Mouse (Mus musculus) intestine, postnatal 0 days (tissue): ENCODE data around the gene Dlg2. TPM values are rescaled to one million over a fixed set of nuclear protein-coding genes. Genes with fewer than 3 reads are reported as not detected.

Source experiments
- ATAC-seq: fragments of 200-750 bp; cut with Nextera tagmentation; 2 replicates; pipeline ENCODE4 v1.8.0; 2017; ENCODE audit warnings: mild to moderate bottlenecking, moderate TSS enrichment, moderate library complexity
- H3K27ac ChIP-seq: fragments of 300-500 bp; sonication (generic); 2 replicates; pipeline ENCODE4 v1.5.1; 2014; ENCODE audit warnings: mild to moderate bottlenecking, low read depth, low read length, moderate library complexity
- H3K27me3 ChIP-seq: fragments of 300-500 bp; sonication (generic); replicated peaks from 2 replicates; pipeline ENCODE4 v1.6.1; 2014; ENCODE audit warnings: low read length, mixed read lengths; ENCODE audit not compliant: control insufficient read depth, insufficient read depth
- H3K36me3 ChIP-seq: fragments of 300-500 bp; sonication (generic); 2 replicates; pipeline ENCODE4 v1.6.1; 2014; ENCODE audit warnings: mild to moderate bottlenecking, moderate library complexity; ENCODE audit not compliant: control insufficient read depth, insufficient read depth
- H3K4me1 ChIP-seq: fragments of 300-500 bp; sonication (generic); replicated peaks from 2 replicates; pipeline ENCODE4 v1.6.1; 2014; ENCODE audit warnings: antibody characterized with exemption, low read length, mixed read lengths; ENCODE audit not compliant: control insufficient read depth, insufficient read depth
- H3K4me2 ChIP-seq: fragments of 300-500 bp; sonication (generic); replicated peaks from 2 replicates; pipeline ENCODE4 v1.6.1; 2014; ENCODE audit warnings: low read depth, mild to moderate bottlenecking, moderate library complexity
- H3K4me3 ChIP-seq: fragments of 300-500 bp; sonication (generic); 2 replicates; pipeline ENCODE4 v1.5.1; 2014; ENCODE audit warnings: low read depth, low read length
- H3K9ac ChIP-seq: fragments of 300-500 bp; sonication (generic); 2 replicates; pipeline ENCODE4 v1.6.1; 2014; ENCODE audit warnings: mild to moderate bottlenecking, low read depth, low read length
- H3K9me3 ChIP-seq: fragments of 300-500 bp; sonication (generic); 2 replicates; pipeline ENCODE4 v1.6.1; 2016; ENCODE audit warnings: mixed run types; ENCODE audit not compliant: control insufficient read depth
- CTCF ChIP-seq: sonication (generic); IDR thresholded peaks from 2 replicates; pipeline ENCODE4 v1.5.1; 2016; ENCODE audit warnings: low read depth, mild to moderate bottlenecking, control low read depth, antibody characterized with exemption, moderate library complexity
- WGBS: fragments of 180-500 bp; shearing (Covaris S2); extraction: QIAGEN DNeasy Blood & Tissue Kit; methylation state at CpG from one replicate; pipeline ENCODE4 v1.1.7; 2014; 5-methylcytosine and 5-hydroxymethylcytosine counted together
- polyA plus RNA-seq: library from polyadenylated mRNA; unstranded; fragments of >200 nt; fragmentation: Nextera tagmentation; extraction: Ambion mirVana; gene quantifications from 2 replicates; pipeline ENCODE4 v1.2.1, GENCODE M21; 2015

The Dlg2 gene
- polyA plus RNA-seq, 1 experiment from 2014 or later, result 1.1 TPM

DNA sequence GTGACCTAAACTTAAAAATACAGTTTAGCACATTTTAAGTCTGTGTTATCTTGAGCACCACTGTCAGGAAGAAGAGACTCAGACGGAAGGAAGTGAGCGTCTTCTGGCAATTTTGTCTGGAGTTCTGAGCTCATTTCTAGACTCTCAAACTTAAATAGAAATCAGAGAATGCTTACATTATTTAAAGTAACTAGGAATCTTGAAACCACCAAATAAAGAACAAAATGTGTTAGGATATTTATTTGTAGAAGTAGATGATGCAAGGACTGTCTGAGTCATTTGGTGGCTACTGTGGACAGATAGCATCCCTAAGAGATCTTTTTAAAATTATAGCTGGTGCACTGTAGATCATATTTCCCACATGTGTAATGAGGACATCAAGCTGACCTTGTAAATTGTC is 1557.8 kb downstream of the Dlg2 start:
- no peak for ATAC-seq
- no peak overlapping the region for H3K4me3 ChIP-seq
- H3K36me3 ChIP-seq, result no peaks in the 10 kb centered on the region
- no peaks in the 10 kb centered on the region for H3K4me1 ChIP-seq
- H3K9ac ChIP-seq, result no peak overlapping the region
- no peak for TF ChIP-seq CTCF
- no peaks in the 10 kb centered on the region for H3K9me3 ChIP-seq
- H3K4me2 ChIP-seq, result no peak overlapping the region
- 80% methylated on average over 2 of the region's 2 CpGs for WGBS
- H3K27me3 ChIP-seq, result no peaks in the 10 kb centered on the region
- no peak overlapping the region for H3K27ac ChIP-seq

DNA sequence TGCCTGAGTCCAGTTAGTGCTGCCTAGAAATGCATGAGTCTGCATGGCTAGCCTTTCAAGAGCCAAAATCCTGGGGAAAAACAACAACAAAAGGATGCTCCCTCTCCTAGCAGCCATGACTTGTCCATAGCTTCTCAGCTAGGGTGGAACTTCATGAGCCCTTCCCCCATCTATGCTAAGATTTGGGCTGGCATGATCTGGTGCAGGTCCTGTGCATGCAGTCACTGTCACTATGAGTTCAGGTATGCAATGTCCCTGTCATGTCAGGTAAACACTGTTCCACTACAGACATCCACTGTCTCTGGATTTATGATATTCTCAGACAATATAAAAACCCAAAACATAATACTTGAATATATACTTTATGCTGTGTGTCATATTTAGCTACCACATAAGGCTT is 1563.7 kb downstream of the Dlg2 start:
- Histone ChIP-seq H3K36me3 (no peaks in the 10 kb centered on the region), H3K27ac (no peak overlapping the region), H3K27me3 (no peaks in the 10 kb centered on the region), H3K9me3 (no peaks in the 10 kb centered on the region), H3K4me2 (no peak overlapping the region), H3K9ac (no peak overlapping the region), H3K4me3 (no peak overlapping the region), H3K4me1 (no peaks in the 10 kb centered on the region)
- TF ChIP-seq CTCF, result no peak
- ATAC-seq, result no peak

DNA sequence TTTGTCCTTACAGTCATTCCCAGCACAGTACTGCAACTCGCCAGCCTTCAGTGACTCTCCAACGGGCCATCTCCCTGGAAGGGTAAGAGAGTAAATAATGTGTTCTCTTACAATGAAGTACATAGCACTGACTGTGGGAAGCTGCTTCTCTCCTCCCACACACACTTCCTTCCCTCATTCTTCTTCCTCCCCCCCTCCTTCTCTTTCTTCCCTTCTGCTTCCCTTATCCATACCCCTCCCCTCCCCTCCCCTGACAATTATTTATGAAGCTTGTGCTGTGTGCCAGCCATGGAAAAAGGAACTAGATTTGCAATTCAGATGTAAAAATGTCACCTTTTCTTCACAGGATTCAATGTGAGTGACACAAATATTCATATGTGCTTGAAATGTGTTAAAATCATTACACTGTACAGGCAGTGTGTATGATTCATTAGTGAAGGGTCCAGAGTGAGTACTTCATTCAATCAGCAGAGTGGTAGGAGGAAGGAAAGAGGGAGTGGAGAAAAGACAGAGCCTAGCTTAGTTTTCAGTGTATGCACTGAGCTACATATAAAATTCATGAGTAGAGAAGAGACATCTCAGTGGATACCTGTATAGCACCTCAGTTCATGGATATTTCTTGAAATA is 1564.4 kb downstream of the Dlg2 start:
- H3K27me3 ChIP-seq, result no peaks in the 10 kb centered on the region
- TF ChIP-seq CTCF, result no peak
- 45% methylated on average over 2 of the region's 2 CpGs for WGBS

DNA sequence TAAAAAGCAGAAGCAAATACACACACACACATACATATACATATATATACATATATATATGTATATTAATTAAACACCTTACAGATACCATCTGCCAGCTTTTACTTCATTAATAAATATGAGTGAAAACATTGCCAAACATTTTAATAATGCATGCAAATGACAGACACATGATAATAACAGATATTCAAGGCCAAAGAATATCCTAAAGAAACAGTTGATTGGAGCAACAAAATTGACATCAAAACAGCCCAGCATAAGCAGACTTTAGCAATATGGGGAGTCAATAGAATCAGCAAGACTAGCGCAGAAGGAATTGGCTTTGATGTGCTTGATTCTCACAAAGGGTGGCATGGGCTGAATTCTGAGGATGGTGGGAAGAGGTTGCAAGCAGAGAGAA is 1568.5 kb downstream of the Dlg2 start:
- WGBS, result 95% methylated on average over 1 of the region's 1 CpGs
- no peaks in the 10 kb centered on the region for H3K4me1 ChIP-seq

More for the DNA sequence above, 1564.4 kb downstream of the Dlg2 start:
- Histone ChIP-seq H3K4me2 (no peak overlapping the region), H3K27ac (no peak overlapping the region), H3K4me3 (no peak overlapping the region), H3K9me3 (no peaks in the 10 kb centered on the region), H3K4me1 (no peaks in the 10 kb centered on the region), H3K36me3 (no peaks in the 10 kb centered on the region), H3K9ac (no peak overlapping the region)
- ATAC-seq, result no peak

DNA sequence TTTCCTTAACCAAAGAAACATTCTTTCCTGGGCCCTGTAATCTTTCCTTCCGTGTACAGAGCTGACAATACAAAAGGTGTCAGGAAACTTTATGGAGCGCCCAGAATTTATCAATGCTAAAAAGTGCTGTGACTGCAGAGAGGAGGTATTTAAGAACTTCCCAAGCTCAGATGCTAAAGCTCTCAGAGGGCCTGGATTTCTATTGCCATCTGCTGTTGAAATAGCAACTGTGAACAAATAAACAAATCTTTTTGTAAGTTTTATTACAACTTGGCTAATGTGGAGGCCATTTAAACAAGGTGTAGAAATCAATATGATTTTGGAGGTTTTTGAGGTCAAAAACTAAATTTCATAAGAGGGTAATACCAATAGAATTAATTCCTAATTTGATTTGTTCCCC is 1570.8 kb downstream of the Dlg2 start:
- H3K27me3 ChIP-seq, result no peaks in the 10 kb centered on the region
- H3K9ac ChIP-seq, result no peak overlapping the region
- H3K4me2 ChIP-seq, result no peak overlapping the region
- TF ChIP-seq CTCF, result 0 out of 2 replicates have a peak, but pooled peaks have one; percentile 5
- H3K36me3 ChIP-seq, result no peaks in the 10 kb centered on the region
- no peak overlapping the region for H3K27ac ChIP-seq
- 23% methylated on average over 2 of the region's 2 CpGs for whole genome bisulfite sequencing
- H3K4me3 ChIP-seq, result no peak overlapping the region
- H3K4me1 ChIP-seq, result no peaks in the 10 kb centered on the region
- no peak for ATAC-seq
- no peaks in the 10 kb centered on the region for H3K9me3 ChIP-seq

More for the DNA sequence above, 1568.5 kb downstream of the Dlg2 start:
- H3K27me3 ChIP-seq, result no peaks in the 10 kb centered on the region
- no peak overlapping the region for H3K4me2 ChIP-seq
- no peaks in the 10 kb centered on the region for H3K9me3 ChIP-seq
- no peak overlapping the region for H3K9ac ChIP-seq
- H3K27ac ChIP-seq, result no peak overlapping the region
- H3K4me3 ChIP-seq, result no peak overlapping the region
- no peak for TF ChIP-seq CTCF
- ATAC-seq, result no peak
- H3K36me3 ChIP-seq, result no peaks in the 10 kb centered on the region

DNA sequence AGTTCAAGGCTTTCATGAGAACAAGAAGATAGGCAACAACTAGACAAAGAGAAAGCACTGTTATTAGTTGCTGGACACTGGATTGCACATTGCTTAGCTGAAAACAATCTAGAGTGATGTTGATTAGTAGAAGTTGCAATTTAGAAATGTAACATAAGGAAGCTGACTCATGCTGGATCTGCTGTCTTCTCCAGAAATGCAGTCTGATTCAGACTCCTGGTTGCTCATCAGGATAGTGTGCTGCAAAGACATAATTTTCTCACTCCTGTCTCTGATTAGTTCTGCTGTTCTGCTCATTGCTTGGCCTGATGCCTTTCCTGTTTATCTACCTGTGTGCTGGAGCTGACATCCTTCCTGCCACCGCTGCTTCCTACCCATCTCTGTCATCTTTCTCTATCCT is 1572.4 kb downstream of the Dlg2 start:
- no peak overlapping the region for H3K4me3 ChIP-seq
- no peak for ATAC-seq
- no peaks in the 10 kb centered on the region for H3K36me3 ChIP-seq
- WGBS, result 87% methylated on average over 1 of the region's 1 CpGs
- H3K4me1 ChIP-seq, result no peaks in the 10 kb centered on the region
- H3K27me3 ChIP-seq, result no peaks in the 10 kb centered on the region
- no peak for TF ChIP-seq CTCF
- no peak overlapping the region for H3K9ac ChIP-seq
- no peaks in the 10 kb centered on the region for H3K9me3 ChIP-seq
- no peak overlapping the region for H3K27ac ChIP-seq
- H3K4me2 ChIP-seq, result no peak overlapping the region

DNA sequence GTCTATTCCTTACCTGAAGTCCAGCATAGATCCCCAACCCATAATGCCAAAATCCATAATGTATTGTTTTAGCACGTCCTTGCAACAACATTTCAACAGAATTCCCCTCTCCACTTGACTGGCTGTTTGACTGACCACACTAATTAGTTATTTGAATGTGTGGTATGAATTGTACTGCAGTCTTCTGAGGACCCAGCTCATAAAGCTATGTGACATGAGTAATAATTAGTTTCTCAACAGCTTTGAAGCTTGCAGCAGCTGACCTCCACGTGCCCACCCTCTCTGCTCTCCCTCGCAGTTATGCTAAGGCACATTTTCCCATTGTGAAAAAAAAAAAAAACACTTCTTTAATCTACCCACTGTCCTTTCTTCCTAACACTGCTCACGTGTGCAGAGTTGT is 1590.4 kb downstream of the Dlg2 start:
- Histone ChIP-seq H3K9me3 (no peaks in the 10 kb centered on the region), H3K4me2 (no peak overlapping the region), H3K4me1 (no peaks in the 10 kb centered on the region), H3K27me3 (no peaks in the 10 kb centered on the region), H3K4me3 (no peak overlapping the region), H3K9ac (no peak overlapping the region), H3K36me3 (no peaks in the 10 kb centered on the region), H3K27ac (no peak overlapping the region)
- TF ChIP-seq CTCF, result no peak
- ATAC-seq, result no peak
- WGBS, result 70% methylated on average over 4 of the region's 4 CpGs
